Mouse (Mus musculus) ES-Bruce4 (cell line): ENCODE results near the gene Ccdc32. TPM values are rescaled to one million over a fixed set of nuclear protein-coding genes. Genes with fewer than 3 reads are reported as not detected.
"Not testable (repeated sequence)": the region's sequence is repeated elsewhere in the genome, so short reads cannot be mapped to it uniquely, and the experiment has no call there.

Experiments
- H3K27ac ChIP-seq: 2 replicates; pipeline ENCODE4 v1.5.1; 2012; ENCODE audit warnings: low read length, inconsistent platforms; ENCODE audit not compliant: insufficient read depth
- H3K27me3 ChIP-seq: 2 replicates; pipeline ENCODE4 v1.6.1; 2012; ENCODE audit warnings: mild to moderate bottlenecking, low read length, inconsistent platforms; ENCODE audit not compliant: control insufficient read depth, poor library complexity, insufficient read depth, severe bottlenecking
- H3K36me3 ChIP-seq: 2 replicates; pipeline ENCODE4 v1.6.1; 2012; ENCODE audit warnings: inconsistent platforms, mild to moderate bottlenecking, low read length, moderate library complexity; ENCODE audit not compliant: control insufficient read depth, poor library complexity, insufficient read depth, severe bottlenecking
- H3K4me1 ChIP-seq: one replicate; pipeline ENCODE4 v1.8.1; 2011; ENCODE audit warnings: low read length; ENCODE audit not compliant: control insufficient read depth, insufficient read depth
- H3K4me3 ChIP-seq: 2 replicates; pipeline ENCODE4 v1.5.1; 2011; ENCODE audit warnings: low read depth, mild to moderate bottlenecking, low read length
- H3K9ac ChIP-seq: 2 replicates; pipeline ENCODE4 v1.6.1; 2012; ENCODE audit warnings: low read depth, mild to moderate bottlenecking, inconsistent platforms; ENCODE audit not compliant: poor library complexity, severe bottlenecking
- H3K9me3 ChIP-seq: replicated peaks from 2 replicates; pipeline ENCODE4 v1.6.1; 2012; ENCODE audit warnings: mild to moderate bottlenecking, low read length, inconsistent platforms; ENCODE audit not compliant: control insufficient read depth, poor library complexity, insufficient read depth, severe bottlenecking
- CTCF ChIP-seq: IDR thresholded peaks from one replicate; pipeline ENCODE4 v1.8.1; 2011; ENCODE audit warnings: low read depth, low read length
- EP300 ChIP-seq: IDR thresholded peaks from 2 replicates; pipeline ENCODE4 v1.6.1; 2011; ENCODE audit warnings: low read depth, low read length; ENCODE audit not compliant: insufficient read depth
- POLR2A ChIP-seq: IDR thresholded peaks from one replicate; pipeline ENCODE4 v1.8.1; 2011; ENCODE audit warnings: low read length; ENCODE audit not compliant: insufficient read depth
- polyA plus RNA-seq: library from polyadenylated mRNA; stranded (reverse); fragments of >200 nt; gene quantifications from 2 replicates; pipeline ENCODE4 v1.2.4, GENCODE M21; 2011; ENCODE audit warnings: low read depth; ENCODE audit not compliant: missing spikeins, insufficient read depth, insufficient read length

Gene Ccdc32
- polyA plus RNA-seq, 1 experiment, result 8.7 TPM

GRCm38 (mm10) chr2:119019131-119019530 is 10.1 kb downstream of the Ccdc32 start:
- Histone ChIP-seq H3K9ac (no peak overlapping the region), H3K4me1 (no peaks in the 10 kb centered on the region), H3K4me3 (no peak overlapping the region), H3K27ac (no peak overlapping the region), H3K27me3 (no peaks in the 10 kb centered on the region), H3K36me3 (peaks cover 8% of the 10 kb centered on the region; the same call in 1 of the 2 replicates), H3K9me3 (0 out of 2 replicates have a peak, but pooled peaks cover 3% of the 10 kb centered on the region)
- TF ChIP-seq POLR2A (no peak), EP300 (no peak), CTCF (peak; percentile 4)

DNA sequence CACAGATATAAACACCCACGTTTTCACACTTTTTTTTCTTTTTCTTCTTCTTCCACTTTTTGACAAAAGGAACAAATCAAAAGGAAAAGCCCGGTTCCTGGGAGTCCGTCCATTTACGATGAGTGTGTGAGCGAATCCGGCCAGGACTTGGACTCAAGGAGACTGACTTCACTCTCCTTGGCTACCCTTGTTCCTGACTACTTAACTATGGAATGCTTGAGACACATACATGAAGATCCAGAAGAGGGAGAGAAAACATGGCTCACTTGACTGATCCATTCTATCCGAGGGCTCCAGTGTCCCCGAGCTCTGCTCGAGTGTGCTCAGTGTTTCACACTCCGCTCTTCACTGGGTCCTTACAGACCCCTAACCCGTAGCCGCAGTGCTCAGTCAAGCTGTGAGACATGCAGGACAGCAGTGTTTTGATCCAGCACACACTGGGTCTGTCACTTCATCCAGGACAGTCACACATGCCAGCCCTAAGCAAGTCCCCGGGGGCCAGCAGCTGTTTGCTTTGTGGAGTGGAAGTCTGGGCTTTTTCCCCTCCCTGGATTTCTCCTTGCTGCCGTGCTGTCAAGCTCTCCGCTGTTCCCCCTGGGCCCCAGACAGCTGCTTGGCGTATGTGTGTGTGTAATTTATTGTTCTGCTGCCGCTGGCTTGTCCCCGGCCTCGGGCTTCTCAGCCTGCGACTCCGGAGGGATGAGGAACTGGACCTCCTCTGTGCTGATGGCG is 10.6 kb downstream of the Ccdc32 start:
- Histone ChIP-seq H3K27ac (no peak overlapping the region), H3K27me3 (no peaks in the 10 kb centered on the region), H3K4me3 (no peak overlapping the region), H3K9ac (no peak overlapping the region), H3K36me3 (peaks cover 8% of the 10 kb centered on the region; the same call in 1 of the 2 replicates), H3K4me1 (no peaks in the 10 kb centered on the region), H3K9me3 (0 out of 2 replicates have a peak, but pooled peaks cover 3% of the 10 kb centered on the region)
- TF ChIP-seq CTCF (no peak), POLR2A (no peak), EP300 (no peak)

DNA sequence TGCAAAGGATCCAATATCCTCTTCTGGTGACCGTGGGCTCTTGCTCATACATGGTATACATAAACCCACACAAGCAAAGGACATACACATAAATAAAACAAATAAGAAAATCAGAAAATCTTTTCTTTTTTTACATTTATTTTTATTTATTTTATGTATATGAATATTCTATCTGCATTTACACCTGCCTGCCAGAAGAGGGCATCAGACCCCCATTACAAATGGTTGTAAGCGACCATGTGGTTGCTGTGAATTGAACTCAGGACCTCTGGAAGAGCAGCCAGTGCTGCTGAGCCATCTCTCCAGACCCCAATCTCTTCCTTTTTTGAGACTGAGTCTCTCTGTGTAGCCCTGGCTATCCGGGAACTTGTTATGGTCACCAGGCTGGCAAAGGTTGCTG is 11.5 kb downstream of the Ccdc32 start:
- no peaks in the 10 kb centered on the region for H3K27me3 ChIP-seq
- H3K4me1 ChIP-seq, result no peaks in the 10 kb centered on the region
- no peak overlapping the region for H3K27ac ChIP-seq
- H3K36me3 ChIP-seq, result peaks cover 8% of the 10 kb centered on the region; the same call in 1 of the 2 replicates
- TF ChIP-seq EP300 (no peak), CTCF (peak; percentile 11)
- 0 out of 2 replicates have a peak, but pooled peaks cover 3% of the 10 kb centered on the region for H3K9me3 ChIP-seq
- H3K4me3 ChIP-seq, result no peak overlapping the region
- no peak overlapping the region for H3K9ac ChIP-seq

DNA sequence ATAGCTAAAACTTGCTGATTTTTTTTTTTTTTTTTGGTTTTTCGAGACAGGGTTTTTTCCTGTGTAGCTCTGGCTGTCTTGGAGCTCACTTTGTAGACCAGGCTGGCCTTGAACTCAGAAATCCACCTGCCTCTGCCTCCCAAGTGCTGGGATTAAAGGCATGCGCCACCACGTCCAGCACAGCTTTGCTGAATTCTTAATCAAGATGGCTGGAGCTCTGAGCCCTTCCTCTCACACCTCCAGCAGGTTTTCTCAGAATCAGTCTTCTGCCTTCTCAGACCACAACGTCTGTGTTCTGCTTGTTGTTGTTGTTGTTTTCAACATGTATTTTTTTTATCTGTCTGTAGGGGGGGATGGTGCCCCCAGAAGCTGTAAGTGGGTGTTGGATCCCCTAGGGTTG is 12.9 kb downstream of the Ccdc32 start:
- not testable (repeated sequence) for H3K9ac ChIP-seq, H3K4me3 ChIP-seq, H3K27me3 ChIP-seq, H3K36me3 ChIP-seq, H3K9me3 ChIP-seq, H3K4me1 ChIP-seq, H3K27ac ChIP-seq

GRCm38 (mm10) chr2:119015604-119016180 is 13.5 kb downstream of the Ccdc32 start:
- Histone ChIP-seq H3K27me3 (no peaks in the 10 kb centered on the region), H3K9ac (no peak overlapping the region), H3K4me1 (no peaks in the 10 kb centered on the region), H3K9me3 (no peaks in the 10 kb centered on the region), H3K27ac (no peak overlapping the region), H3K36me3 (no peaks in the 10 kb centered on the region; the same call in 1 of the 2 replicates), H3K4me3 (no peak overlapping the region)
- no peak for TF ChIP-seq POLR2A
- TF ChIP-seq EP300, result no peak
- TF ChIP-seq CTCF, result no peak

- no peak overlapping the region for H3K9ac ChIP-seq
- TF ChIP-seq POLR2A, result no peak
- no peak for TF ChIP-seq EP300
- no peak for TF ChIP-seq CTCF
- no peaks in the 10 kb centered on the region for H3K9me3 ChIP-seq
- no peak overlapping the region for H3K4me3 ChIP-seq
- no peaks in the 10 kb centered on the region for H3K4me1 ChIP-seq
- no peaks in the 10 kb centered on the region for H3K27me3 ChIP-seq
- H3K27ac ChIP-seq, result no peak overlapping the region
- no peaks in the 10 kb centered on the region for H3K36me3 ChIP-seq
Observed at GRCm38 (mm10) chr2:119014989-119015388, 14.2 kb downstream of the Ccdc32 start.
